Mouse (Mus musculus): Measurements from ENCODE around the gene Snx29. TPM values are rescaled to one million over a fixed set of nuclear protein-coding genes. Genes with fewer than 3 reads are reported as not detected.

Snx29 gene
- total and polyA plus RNA-seq, 3 experiments = 1.2 to 3.2 (median 3.1) TPM

DNA sequence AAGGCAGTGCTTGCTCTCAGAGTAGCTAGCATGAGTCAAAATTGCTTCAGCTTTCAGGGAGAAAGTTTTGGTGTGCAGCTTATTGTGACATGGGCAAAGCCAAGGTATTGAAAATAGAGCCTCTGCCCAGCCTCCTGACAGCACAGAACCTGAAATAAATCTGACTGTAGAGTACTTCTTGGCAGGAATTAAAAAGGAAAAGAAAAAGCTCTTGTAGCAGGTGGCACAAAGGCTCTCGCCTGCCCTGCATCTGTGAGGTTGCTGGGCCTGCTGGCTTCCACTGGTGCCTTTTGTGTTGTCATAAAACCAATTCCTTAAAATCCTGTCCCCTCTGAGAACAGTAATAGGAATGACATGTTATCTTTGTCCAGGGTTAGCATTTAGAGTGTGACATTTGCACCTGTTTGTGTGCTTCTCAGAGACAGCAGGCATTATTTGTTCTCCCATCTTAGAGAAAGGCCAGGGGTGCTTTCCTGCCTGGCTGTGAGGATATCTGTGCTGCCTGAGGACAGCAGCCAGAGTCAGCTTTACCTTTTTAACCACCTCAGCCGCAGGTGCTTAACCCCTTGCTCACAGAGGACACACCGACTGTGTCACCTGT, 289.9 kb downstream of the Snx29 start:
- H3K36me3 ChIP-seq (replicated peaks in 1 of 2; ENCODE audit: control insufficient read depth in 1 of 2, insufficient read depth in 1 of 2, low read length in 1 of 2) = no peaks in the 10 kb centered on the region
- H3K4me2 ChIP-seq (ENCODE audit: insufficient read depth, low read depth, poor library complexity, severe bottlenecking) = no peak overlapping the region
- no peak overlapping the region for H3K9ac ChIP-seq (ENCODE audit: insufficient read depth, low read depth)
- DNase-seq (ENCODE audit: extremely low read depth) = no peak
- H3K4me3 ChIP-seq (replicated peaks in 1 of 3; ENCODE audit: low read depth in 2 of 3, low read length in 2 of 3, poor library complexity in 1 of 3) = no peak overlapping the region
- no peaks in the 10 kb centered on the region for H3K79me2 ChIP-seq (replicated peaks; ENCODE audit: control insufficient read depth, extremely low read depth, insufficient read depth, poor library complexity, severe bottlenecking)
- dilution Hi-C loops (cut with MboI; ENCODE audit: extremely low pct_ligation_motif_present, extremely low pct_unique_long_range_greater_than_20kb, low sequenced_read_pairs) (no loop called here), in situ Hi-C loops (cut with MboI; ENCODE audit: low pct_ligation_motif_present, low pct_unique_long_range_greater_than_20kb, low sequenced_read_pairs) (loop anchor here (25.0 kb wide), 1 partner anchor 600 kb away; no protein-coding TSS in a partner anchor)
- no peaks in the 10 kb centered on the region for H3K9me3 ChIP-seq (replicated peaks; ENCODE audit: low read length)
- TF ChIP-seq POLR2A (IDR thresholded peaks at IDR 0.05; ENCODE audit: low read depth, low read length) (no peak), RCOR1 (conservative IDR thresholded peaks at IDR 0.05; ENCODE audit: low read depth, low read length) (no peak), ETS1 (conservative IDR thresholded peaks at IDR 0.05; ENCODE audit: low read depth, low read length) (no peak), PAX5 (IDR thresholded peaks at IDR 0.05; ENCODE audit: low read length) (no peak), GABPA (IDR thresholded peaks at IDR 0.05; ENCODE audit: insufficient replicate concordance, low read depth, low read length) (no peak), NRF1 (IDR thresholded peaks at IDR 0.05; ENCODE audit: low read depth, low read length) (no peak), MAZ (IDR thresholded peaks at IDR 0.05; ENCODE audit: low read depth, low read length) (no peak), MAFK (IDR thresholded peaks at IDR 0.05; ENCODE audit: insufficient replicate concordance, low read length) (no peak), MEF2A (IDR thresholded peaks at IDR 0.05; ENCODE audit: borderline replicate concordance, low read depth, low read length) (no peak), MXI1 (IDR thresholded peaks at IDR 0.05; ENCODE audit: low read depth, low read length) (no peak), ZMIZ1 (IDR thresholded peaks at IDR 0.05; ENCODE audit: low read depth, low read length) (no peak), JUND (conservative IDR thresholded peaks at IDR 0.05; ENCODE audit: low read depth, low read length) (no peak), UBTF (IDR thresholded peaks at IDR 0.05; ENCODE audit: low read depth, low read length) (no peak), E2F4 (IDR thresholded peaks at IDR 0.05; ENCODE audit: insufficient replicate concordance, low read depth, low read length) (no peak), SIN3A (IDR thresholded peaks at IDR 0.05; ENCODE audit: low read length) (no peak), IRF4 (IDR thresholded peaks at IDR 0.05; ENCODE audit: low read depth, low read length) (no peak), NELFE (IDR thresholded peaks at IDR 0.05; ENCODE audit: low read depth, low read length) (no peak)
- no peaks in the 10 kb centered on the region for H3K27me3 ChIP-seq (replicated peaks)
- no peak overlapping the region for H3K27ac ChIP-seq (ENCODE audit: insufficient read depth, low read depth)
- no peaks in the 10 kb centered on the region for H3K4me1 ChIP-seq (ENCODE audit: control insufficient read depth in 1 of 2, insufficient read depth in 2 of 2)

DNA sequence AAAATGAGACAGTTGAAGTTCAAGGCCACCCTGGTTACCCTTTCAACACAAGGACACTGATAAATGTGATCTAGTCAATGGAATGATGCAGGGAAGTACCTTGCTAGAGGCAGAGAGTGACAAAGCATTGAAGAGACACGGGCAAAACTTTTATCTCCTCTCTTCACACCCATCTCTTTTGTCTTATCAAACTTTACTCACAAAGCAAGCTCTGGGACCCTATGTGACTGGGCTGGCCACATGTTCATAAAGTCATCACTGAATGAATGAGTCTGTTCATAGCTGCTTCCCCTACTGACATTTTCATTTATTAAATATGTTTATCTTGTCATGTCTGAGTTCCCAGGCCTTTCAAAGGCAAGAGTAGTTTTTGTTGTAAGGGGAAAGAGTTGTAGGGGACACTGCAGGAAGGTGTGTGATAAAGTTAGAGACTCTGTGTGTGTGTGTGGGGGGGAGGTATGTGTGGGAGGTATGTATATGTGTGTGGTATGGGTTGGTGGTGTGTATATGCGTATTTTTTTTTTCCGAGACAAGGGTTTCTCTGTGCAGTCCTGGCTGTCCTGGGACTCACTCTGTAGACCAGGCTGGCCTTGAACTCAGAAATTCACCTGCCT, 291.8 kb downstream of the Snx29 start:
- dilution Hi-C loops (cut with MboI; ENCODE audit: extremely low pct_ligation_motif_present, extremely low pct_unique_long_range_greater_than_20kb, low sequenced_read_pairs) (no loop called here), in situ Hi-C loops (cut with MboI; ENCODE audit: low pct_ligation_motif_present, low pct_unique_long_range_greater_than_20kb, low sequenced_read_pairs) (loop anchor here (25.0 kb wide), 1 partner anchor 598 kb away; no protein-coding TSS in a partner anchor)
- no peak overlapping the region for H3K4me3 ChIP-seq (replicated peaks in 1 of 3; ENCODE audit: low read depth in 2 of 3, low read length in 2 of 3, poor library complexity in 1 of 3)
- no peaks in the 10 kb centered on the region for H3K27me3 ChIP-seq (replicated peaks)
- H3K4me1 ChIP-seq (ENCODE audit: control insufficient read depth in 1 of 2, insufficient read depth in 2 of 2) = no peaks in the 10 kb centered on the region
- no peak overlapping the region for H3K9ac ChIP-seq (ENCODE audit: insufficient read depth, low read depth)
- no peaks in the 10 kb centered on the region for H3K79me2 ChIP-seq (replicated peaks; ENCODE audit: control insufficient read depth, extremely low read depth, insufficient read depth, poor library complexity, severe bottlenecking)
- H3K4me2 ChIP-seq (ENCODE audit: insufficient read depth, low read depth, poor library complexity, severe bottlenecking) = no peak overlapping the region
- no peaks in the 10 kb centered on the region for H3K9me3 ChIP-seq (replicated peaks; ENCODE audit: low read length)
- no peak for DNase-seq (ENCODE audit: extremely low read depth)
- TF ChIP-seq MXI1 (IDR thresholded peaks at IDR 0.05; ENCODE audit: low read depth, low read length) (no peak), EP300 (IDR thresholded peaks at IDR 0.05; ENCODE audit: low read length) (no peak), RCOR1 (conservative IDR thresholded peaks at IDR 0.05; ENCODE audit: low read depth, low read length) (no peak), TBP (conservative IDR thresholded peaks at IDR 0.05; ENCODE audit: low read depth, low read length) (no peak), JUN (IDR thresholded peaks at IDR 0.05; ENCODE audit: insufficient read depth, low read depth, low read length) (no peak), KAT2A (IDR thresholded peaks at IDR 0.05; ENCODE audit: insufficient replicate concordance, low read length) (no peak), SIN3A (IDR thresholded peaks at IDR 0.05; ENCODE audit: low read length) (no peak), PAX5 (IDR thresholded peaks at IDR 0.05; ENCODE audit: low read length) (no peak), USF2 (conservative IDR thresholded peaks at IDR 0.05; ENCODE audit: low read depth, low read length) (no peak)
- H3K27ac ChIP-seq (ENCODE audit: insufficient read depth, low read depth) = no peak overlapping the region
- H3K36me3 ChIP-seq (replicated peaks in 1 of 2; ENCODE audit: control insufficient read depth in 1 of 2, insufficient read depth in 1 of 2, low read length in 1 of 2) = no peaks in the 10 kb centered on the region

Data from CH12.LX (cell line).